Mouse (Mus musculus) brain, adult 2 months (tissue): ENCODE data around the gene Aire.
A peak's percentile ranks its signal among the peaks of the same experiment; 100 is the strongest.

Experiments used
- DNase-seq: peaks from one replicate; pipeline ENCODE4 v3.0.0; 2011; ENCODE audit warnings: low read depth, low spot score

The Aire gene

GRCm38 (mm10) chr10:78043406-78043836 is at the start of gene Aire:
Aire (minus strand) TSS chr10:78043610.
- DNase-seq: peak; percentile 63

DNA sequence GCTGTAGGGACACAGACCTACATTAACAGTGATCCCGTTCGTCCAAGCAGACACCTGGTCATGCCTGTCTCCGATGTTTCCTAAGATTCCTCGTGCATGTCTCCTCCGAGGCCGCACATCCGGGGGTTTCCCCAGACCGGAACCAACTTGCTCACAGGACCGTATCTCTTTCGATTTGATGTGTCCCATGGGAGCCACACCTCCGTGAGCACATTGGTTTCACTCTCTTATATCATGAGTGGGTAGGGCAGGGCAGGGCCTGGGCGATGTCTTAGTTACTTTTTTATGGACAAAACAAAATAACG is 49.3 kb upstream of the Aire start:
- DNase-seq: no peak

- peak; percentile 29 for DNase-seq
Observed at GRCm38 (mm10) chr10:78091865-78092724, 48.7 kb upstream of the Aire start.

- DNase-seq: peak; percentile 31
Observed at GRCm38 (mm10) chr10:78090706-78091491, 47.5 kb upstream of the Aire start.

- no peak for DNase-seq
Observed at GRCm38 (mm10) chr10:78090246-78090645, 46.8 kb upstream of the Aire start.

DNA sequence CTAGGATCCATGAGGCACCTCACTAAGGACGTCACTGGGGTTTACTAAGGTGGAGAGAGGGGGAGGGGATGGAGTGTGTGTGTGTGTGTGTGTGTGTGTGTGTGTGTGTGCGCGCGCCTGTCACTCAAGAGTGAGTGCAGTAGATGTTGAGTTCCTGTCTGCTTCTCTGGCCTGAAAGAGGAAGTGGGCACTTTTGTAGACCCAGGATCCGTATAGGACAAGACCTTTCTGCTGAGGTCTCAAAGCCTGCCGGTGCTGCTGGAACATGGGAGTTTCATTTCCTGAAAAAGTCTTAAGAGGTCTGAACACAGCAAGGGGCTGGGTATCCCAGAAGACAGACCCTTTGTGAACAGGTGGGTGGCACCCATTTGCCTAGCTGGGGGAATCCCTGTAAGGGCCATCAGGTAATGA is 43.7 kb upstream of the Aire start:
- peak; percentile 53 for DNase-seq

- no peak for DNase-seq
Observed at GRCm38 (mm10) chr10:78086444-78087061, 43.1 kb upstream of the Aire start.

GRCm38 (mm10) chr10:78085711-78086110 is 42.3 kb upstream of the Aire start:
- no peak for DNase-seq

DNA sequence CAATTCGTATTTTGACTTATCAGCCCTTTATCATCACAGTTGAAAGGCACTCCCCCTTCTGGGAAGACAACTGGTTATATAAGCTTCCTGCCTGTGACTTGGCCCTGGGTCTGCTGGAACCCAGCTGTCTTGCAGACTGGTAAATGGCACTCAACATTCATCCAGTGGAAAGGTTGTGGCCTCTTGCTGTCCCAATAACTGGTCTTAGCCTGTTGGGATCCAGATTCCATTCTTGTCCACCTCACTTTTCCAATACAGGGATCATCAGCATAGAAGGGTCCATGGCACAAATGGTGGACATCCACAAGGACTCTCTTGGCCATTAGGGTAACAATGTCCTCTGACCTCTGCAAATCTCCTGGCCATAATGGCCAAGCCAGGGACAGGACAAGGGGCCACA is 40.7 kb upstream of the Aire start:
- no peak for DNase-seq

DNA sequence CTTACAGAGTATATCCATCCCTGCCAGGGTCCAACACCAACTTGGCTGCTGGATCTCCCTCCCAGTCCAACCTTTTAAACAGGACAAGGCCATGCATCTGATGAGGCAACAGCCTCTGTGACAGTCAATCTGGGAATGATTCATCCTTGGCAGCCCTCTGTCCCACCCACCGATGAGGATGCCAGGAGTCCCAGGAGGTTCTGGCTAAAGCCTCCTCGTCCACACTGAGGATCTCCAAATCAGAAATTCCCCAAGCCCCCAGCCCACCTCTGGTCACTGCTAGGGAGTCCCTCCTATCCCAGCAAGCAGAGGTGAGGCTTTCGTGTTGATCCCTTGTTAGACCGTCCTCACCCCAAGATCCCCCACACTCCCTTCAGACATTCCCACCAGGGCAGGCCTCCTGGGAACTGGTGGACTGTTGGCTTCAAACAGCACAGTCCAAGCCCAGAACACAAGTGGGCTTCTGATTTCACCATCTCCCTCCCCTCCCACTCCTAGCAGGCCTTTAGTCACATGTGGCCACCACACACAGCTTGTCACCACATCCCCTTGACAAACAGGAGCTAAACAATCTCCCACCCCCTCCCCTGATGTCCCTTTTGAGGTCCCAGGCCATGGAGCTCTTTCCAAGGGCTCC is 36.7 kb upstream of the Aire start:
- DNase-seq: no peak

DNA sequence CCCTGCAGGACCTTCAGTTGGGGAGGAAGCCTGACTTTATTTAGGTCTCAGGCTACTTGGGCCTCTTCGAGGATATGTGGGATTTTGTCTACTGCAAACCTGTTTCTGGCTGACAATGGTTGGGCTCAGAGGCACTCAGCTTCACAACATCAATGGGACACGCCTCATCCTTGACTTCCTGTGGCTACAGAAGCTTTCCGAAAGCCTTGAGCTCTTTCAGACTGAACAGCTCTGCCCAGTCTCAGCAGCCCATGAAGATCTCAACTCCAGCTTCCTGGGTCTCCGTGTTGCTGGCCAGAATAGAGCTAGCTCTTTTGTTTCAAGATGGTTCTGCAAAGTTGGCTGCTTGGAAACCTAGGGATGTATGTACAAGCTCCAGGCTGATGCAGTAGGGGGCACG is 34.9 kb upstream of the Aire start:
- no peak for DNase-seq

GRCm38 (mm10) chr10:78077862-78078261 is 34.5 kb upstream of the Aire start:
- no peak for DNase-seq

DNA sequence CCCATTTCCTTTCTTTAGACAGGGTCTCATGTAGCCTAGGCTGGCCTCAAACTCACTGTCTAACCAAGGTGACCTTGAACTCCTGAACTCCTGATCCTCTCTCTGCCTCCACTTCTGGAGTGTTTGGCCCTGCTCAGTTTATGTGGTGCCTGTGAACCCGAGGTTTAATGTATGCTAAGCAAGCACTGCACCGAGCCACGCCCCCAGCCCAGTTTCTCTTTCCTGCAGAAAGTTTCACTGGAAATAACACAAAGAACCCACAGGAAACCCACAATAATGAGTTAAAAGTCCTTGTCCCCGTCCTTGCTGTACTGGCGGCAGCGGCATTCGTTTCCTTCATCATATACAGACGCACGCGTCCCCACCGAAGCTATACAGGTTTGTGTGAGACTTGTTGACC is 31.6 kb upstream of the Aire start:
- no peak for DNase-seq

DNA sequence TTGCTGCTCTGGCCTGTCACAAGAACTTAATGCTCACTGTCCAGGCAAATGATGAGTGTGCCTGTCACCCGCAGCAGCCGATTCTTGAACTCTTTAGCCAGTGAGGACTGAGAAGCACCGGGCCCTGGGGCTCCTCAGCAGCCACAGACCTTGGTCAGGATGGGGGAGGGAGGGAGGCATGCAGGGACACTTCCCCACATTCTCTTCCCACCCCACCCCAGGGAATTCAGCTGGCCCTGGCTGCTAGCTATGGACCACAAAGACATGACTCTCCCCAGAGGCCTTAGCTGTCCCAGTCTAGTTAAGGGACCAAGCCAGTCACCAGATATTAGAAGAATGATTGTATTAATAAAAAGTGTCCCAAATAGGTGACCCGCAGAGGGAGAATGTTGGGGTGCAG is 30.7 kb upstream of the Aire start:
- DNase-seq: no peak

- DNase-seq: peak; percentile 58
Observed at GRCm38 (mm10) chr10:78069101-78070011, 25.9 kb upstream of the Aire start, which contains the start of gene Icosl. Icosl (plus strand) TSS chr10:78069302.

- no peak for DNase-seq
Observed at GRCm38 (mm10) chr10:78068541-78068940, 25.1 kb upstream of the Aire start.

- DNase-seq: peak; percentile 15
Observed at GRCm38 (mm10) chr10:78067226-78067625, 23.8 kb upstream of the Aire start.

DNA sequence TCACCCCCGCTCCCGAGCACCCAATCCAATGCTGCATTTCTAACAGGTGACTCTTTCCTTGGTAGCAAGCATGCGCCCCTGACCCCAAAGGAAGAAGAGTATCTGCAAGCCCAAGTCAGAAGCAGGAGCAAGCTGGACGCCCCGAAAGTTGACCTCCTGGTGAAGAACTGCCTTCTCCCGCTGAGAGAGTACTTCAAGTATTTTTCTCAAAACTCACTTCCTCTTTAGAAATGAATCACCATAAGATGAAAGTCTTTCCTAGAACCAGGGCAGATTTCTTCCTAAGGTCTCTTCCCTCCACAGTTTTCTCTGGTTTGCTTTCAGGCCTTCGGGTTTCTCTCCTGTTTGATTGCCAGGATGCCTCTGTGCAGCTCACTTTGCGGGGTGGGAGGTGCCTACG is 19.7 kb upstream of the Aire start:
- no peak for DNase-seq

- no peak for DNase-seq
Observed at GRCm38 (mm10) chr10:78057056-78057455, 13.6 kb upstream of the Aire start.

GRCm38 (mm10) chr10:78054633-78055565 is 11.5 kb upstream of the Aire start:
- DNase-seq: peak; percentile 12
